Mouse (Mus musculus): Measurements from ENCODE around the gene Cryba1. TPM values are rescaled to one million over a fixed set of nuclear protein-coding genes. Genes with fewer than 3 reads are reported as not detected.
"Not testable (repeated sequence)": the region's sequence is repeated elsewhere in the genome, so short reads cannot be mapped to it uniquely, and the experiment has no call there.

Cryba1 gene
- polyA plus RNA-seq, 1 experiment from 2014 or later = not detected

- no peaks in the 10 kb centered on the region for H3K9me3 ChIP-seq
- DNase-seq (ENCODE audit: low spot score) = no peak
- H3K4me1 ChIP-seq = peaks cover 2% of the 10 kb centered on the region; the same call in 1 of the 2 replicates
- H3K36me3 ChIP-seq = no peaks in the 10 kb centered on the region
- WGBS = 66% methylated on average over 5 of the region's 5 CpGs
- no peak overlapping the region for H3K4me3 ChIP-seq
- no peak overlapping the region for H3K27ac ChIP-seq
- no peaks in the 10 kb centered on the region for H3K27me3 ChIP-seq (ENCODE audit: insufficient read depth, poor library complexity, severe bottlenecking)
Measured at GRCm38 (mm10) chr11:77752525-77752924, 27.4 kb upstream of the Cryba1 start.

- no peaks in the 10 kb centered on the region for H3K9me3 ChIP-seq
- no peak overlapping the region for H3K27ac ChIP-seq
- WGBS = 79% methylated on average over 5 of the region's 5 CpGs
- H3K27me3 ChIP-seq (ENCODE audit: insufficient read depth, poor library complexity, severe bottlenecking) = no peaks in the 10 kb centered on the region
- H3K36me3 ChIP-seq = no peaks in the 10 kb centered on the region
- H3K4me1 ChIP-seq = no peaks in the 10 kb centered on the region
- no peak for DNase-seq (ENCODE audit: low spot score)
- H3K4me3 ChIP-seq = no peak overlapping the region
Measured at GRCm38 (mm10) chr11:77748996-77749395, 23.9 kb upstream of the Cryba1 start.

DNA sequence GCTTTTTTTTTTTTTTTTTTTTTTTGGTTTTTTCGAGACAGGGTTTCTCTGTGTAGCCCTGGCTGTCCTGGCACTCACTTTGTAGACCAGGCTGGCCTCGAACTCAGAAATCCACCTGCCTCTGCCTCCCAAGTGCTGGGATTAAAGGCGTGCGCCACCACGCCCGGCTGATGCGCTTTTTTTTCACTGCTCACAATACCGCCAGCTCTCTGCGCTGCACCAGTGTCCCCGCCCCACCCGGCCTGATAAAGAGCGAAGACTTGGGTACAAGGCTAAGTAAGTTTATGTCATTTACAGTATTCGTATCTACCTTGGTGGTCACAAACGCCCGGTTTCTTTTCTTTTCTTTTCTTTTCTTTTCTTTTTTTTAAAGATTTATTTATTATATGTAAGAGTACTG lies 22.0 kb upstream of the Cryba1 start:
- not testable (repeated sequence) for H3K36me3 ChIP-seq; H3K9me3 ChIP-seq; H3K27ac ChIP-seq; H3K4me1 ChIP-seq; H3K27me3 ChIP-seq (ENCODE audit: insufficient read depth, poor library complexity, severe bottlenecking); DNase-seq (ENCODE audit: low spot score); H3K4me3 ChIP-seq
- 89% methylated on average over 14 of the region's 15 CpGs for WGBS

DNA sequence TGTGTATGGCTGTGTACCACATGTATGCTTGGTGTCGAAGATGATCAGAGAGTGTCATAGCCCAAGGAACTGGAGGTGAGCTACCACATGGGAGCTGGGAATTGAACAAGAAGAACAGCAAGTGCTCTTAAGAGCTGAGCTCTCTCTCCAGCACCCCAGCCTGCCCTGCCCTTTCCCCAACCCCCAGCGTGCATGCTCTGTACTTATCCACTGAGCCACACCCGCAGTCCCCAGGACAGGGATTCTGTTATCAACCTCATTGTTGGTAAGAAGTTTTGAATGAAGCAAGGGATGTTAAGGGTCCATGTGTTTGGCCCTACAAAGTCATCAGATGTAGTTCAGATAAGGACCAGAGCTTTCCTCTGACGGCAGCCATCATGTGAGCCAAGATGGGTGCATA lies 21.6 kb upstream of the Cryba1 start:
- Histone ChIP-seq H3K27me3 (ENCODE audit: insufficient read depth, poor library complexity, severe bottlenecking) (no peaks in the 10 kb centered on the region), H3K4me3 (no peak overlapping the region), H3K9me3 (no peaks in the 10 kb centered on the region), H3K36me3 (no peaks in the 10 kb centered on the region), H3K4me1 (no peaks in the 10 kb centered on the region), H3K27ac (no peak overlapping the region)
- 76% methylated on average over 4 of the region's 4 CpGs for WGBS
- no peak for DNase-seq (ENCODE audit: low spot score)

GRCm38 (mm10) chr11:77743966-77744365 lies 18.9 kb upstream of the Cryba1 start:
- 29% methylated on average over 6 of the region's 6 CpGs for WGBS
- H3K4me3 ChIP-seq = no peak overlapping the region

GRCm38 (mm10) chr11:77738555-77738954 lies 13.5 kb upstream of the Cryba1 start:
- H3K4me1 ChIP-seq = 0 out of 2 replicates have a peak, but pooled peaks cover 3% of the 10 kb centered on the region
- no peaks in the 10 kb centered on the region for H3K9me3 ChIP-seq
- peak; percentile 46 for DNase-seq (ENCODE audit: low spot score)
- no peaks in the 10 kb centered on the region for H3K27me3 ChIP-seq (ENCODE audit: insufficient read depth, poor library complexity, severe bottlenecking)
- no peaks in the 10 kb centered on the region for H3K36me3 ChIP-seq
- 55% methylated on average over 7 of the region's 7 CpGs for WGBS
- H3K27ac ChIP-seq = no peak overlapping the region
- no peak overlapping the region for H3K4me3 ChIP-seq

More at GRCm38 (mm10) chr11:77743966-77744365, 18.9 kb upstream of the Cryba1 start:
- Histone ChIP-seq H3K27me3 (ENCODE audit: insufficient read depth, poor library complexity, severe bottlenecking) (no peaks in the 10 kb centered on the region), H3K27ac (no peak overlapping the region), H3K9me3 (no peaks in the 10 kb centered on the region), H3K4me1 (no peaks in the 10 kb centered on the region), H3K36me3 (no peaks in the 10 kb centered on the region)
- no peak for DNase-seq (ENCODE audit: low spot score)

DNA sequence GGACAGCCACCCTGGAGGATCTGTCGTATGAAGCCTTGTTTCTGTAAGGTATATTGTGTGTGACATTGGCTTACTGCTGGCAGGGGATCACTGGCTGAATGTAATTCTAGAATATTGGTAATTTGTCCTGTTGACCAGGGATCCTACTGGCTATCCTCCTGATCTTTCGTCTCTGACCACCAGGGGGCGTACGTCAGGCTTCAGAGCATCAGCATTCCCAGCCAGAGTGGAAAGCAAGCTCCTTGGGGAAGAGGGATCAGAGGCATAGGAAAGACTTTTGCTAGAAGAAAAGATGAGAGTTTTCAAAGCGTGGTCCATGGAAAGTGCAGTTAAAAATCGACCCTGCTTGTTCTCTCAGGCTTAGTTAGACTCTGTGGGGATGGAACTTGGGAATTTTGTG lies 12.2 kb upstream of the Cryba1 start:
- WGBS = 2% methylated on average over 6 of the region's 6 CpGs
- H3K27me3 ChIP-seq (ENCODE audit: insufficient read depth, poor library complexity, severe bottlenecking) = no peaks in the 10 kb centered on the region
- no peaks in the 10 kb centered on the region for H3K9me3 ChIP-seq
- DNase-seq (ENCODE audit: low spot score) = peak; percentile 89
- H3K4me1 ChIP-seq = 0 out of 2 replicates have a peak, but pooled peaks cover 3% of the 10 kb centered on the region
- no peaks in the 10 kb centered on the region for H3K36me3 ChIP-seq
- H3K4me3 ChIP-seq = no peak overlapping the region
- no peak overlapping the region for H3K27ac ChIP-seq

DNA sequence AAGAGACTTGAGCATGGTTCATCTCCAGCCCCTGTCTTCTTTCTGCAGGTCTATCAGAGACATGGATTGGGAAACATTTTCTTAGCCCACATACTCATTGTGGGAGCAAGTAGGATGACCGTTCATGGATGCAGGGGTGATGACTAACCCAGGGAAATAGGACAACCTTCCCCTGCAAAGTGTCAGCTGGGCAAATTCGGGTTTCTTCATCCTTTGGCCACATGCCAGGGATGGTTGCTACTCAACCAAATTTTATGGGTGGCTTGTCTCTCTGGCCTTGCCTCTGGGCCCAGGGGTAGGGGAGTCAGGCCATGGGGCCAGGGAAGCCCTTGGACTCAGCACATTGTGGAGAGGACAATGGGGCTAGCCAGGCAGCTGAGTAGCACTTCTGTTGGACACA lies 3.5 kb upstream of the Cryba1 start:
- Histone ChIP-seq H3K27ac (no peak overlapping the region), H3K9me3 (no peaks in the 10 kb centered on the region), H3K4me3 (no peak overlapping the region), H3K27me3 (ENCODE audit: insufficient read depth, poor library complexity, severe bottlenecking) (no peaks in the 10 kb centered on the region; the same call in 1 of the 2 replicates), H3K36me3 (no peaks in the 10 kb centered on the region), H3K4me1 (no peaks in the 10 kb centered on the region; the same call in 1 of the 2 replicates)
- no peak for DNase-seq (ENCODE audit: low spot score)
- WGBS = 70% methylated on average over 2 of the region's 2 CpGs

- H3K27me3 ChIP-seq (ENCODE audit: insufficient read depth, poor library complexity, severe bottlenecking) = no peaks in the 10 kb centered on the region
- DNase-seq (ENCODE audit: low spot score) = no peak
- WGBS = 82% methylated on average over 7 of the region's 7 CpGs
- no peaks in the 10 kb centered on the region; the same call in 1 of the 2 replicates for H3K4me1 ChIP-seq
- no peak overlapping the region for H3K4me3 ChIP-seq
- H3K36me3 ChIP-seq = no peaks in the 10 kb centered on the region
- H3K9me3 ChIP-seq = no peaks in the 10 kb centered on the region
- no peak overlapping the region for H3K27ac ChIP-seq
Measured at GRCm38 (mm10) chr11:77724766-77725165, 317 bp downstream of the Cryba1 start.

- Histone ChIP-seq H3K9me3 (no peaks in the 10 kb centered on the region), H3K36me3 (0 out of 2 replicates have a peak, but pooled peaks cover 4% of the 10 kb centered on the region), H3K4me1 (no peaks in the 10 kb centered on the region; the same call in 1 of the 2 replicates), H3K27me3 (ENCODE audit: insufficient read depth, poor library complexity, severe bottlenecking) (no peaks in the 10 kb centered on the region), H3K27ac (no peak overlapping the region), H3K4me3 (no peak overlapping the region)
- 83% methylated on average over 4 of the region's 4 CpGs for WGBS
- no peak for DNase-seq (ENCODE audit: low spot score)
Measured at GRCm38 (mm10) chr11:77721389-77721788, 3.7 kb downstream of the Cryba1 start.

GRCm38 (mm10) chr11:77719055-77719454 lies 6.0 kb downstream of the Cryba1 start:
- H3K27ac ChIP-seq = no peak overlapping the region
- WGBS = 95% methylated on average over 2 of the region's 2 CpGs
- no peak overlapping the region for H3K4me3 ChIP-seq
- no peak for DNase-seq (ENCODE audit: low spot score)
- H3K36me3 ChIP-seq = 0 out of 2 replicates have a peak, but pooled peaks cover 4% of the 10 kb centered on the region
- H3K27me3 ChIP-seq (ENCODE audit: insufficient read depth, poor library complexity, severe bottlenecking) = no peaks in the 10 kb centered on the region
- no peaks in the 10 kb centered on the region for H3K9me3 ChIP-seq
- H3K4me1 ChIP-seq = no peaks in the 10 kb centered on the region

- 94% methylated on average over 3 of the region's 3 CpGs for WGBS
Measured at GRCm38 (mm10) chr11:77713736-77714135, 11.3 kb downstream of the Cryba1 start.

GRCm38 (mm10) chr11:77709039-77709438 lies 16.0 kb downstream of the Cryba1 start:
- H3K36me3 ChIP-seq = peaks cover 73% of the 10 kb centered on the region
- WGBS = 84% methylated on average over 3 of the region's 3 CpGs

More at GRCm38 (mm10) chr11:77713736-77714135, 11.3 kb downstream of the Cryba1 start:
- H3K9me3 ChIP-seq = no peaks in the 10 kb centered on the region
- no peak overlapping the region for H3K27ac ChIP-seq
- no peaks in the 10 kb centered on the region for H3K27me3 ChIP-seq (ENCODE audit: insufficient read depth, poor library complexity, severe bottlenecking)
- H3K36me3 ChIP-seq = peaks cover 32% of the 10 kb centered on the region
- H3K4me1 ChIP-seq = no peaks in the 10 kb centered on the region
- DNase-seq (ENCODE audit: low spot score) = no peak
- H3K4me3 ChIP-seq = no peak overlapping the region

GRCm38 (mm10) chr11:77705920-77706319 lies 19.2 kb downstream of the Cryba1 start:
- Histone ChIP-seq H3K4me1 (no peaks in the 10 kb centered on the region), H3K27ac (no peak overlapping the region), H3K27me3 (ENCODE audit: insufficient read depth, poor library complexity, severe bottlenecking) (no peaks in the 10 kb centered on the region), H3K36me3 (peaks cover 84% of the 10 kb centered on the region), H3K9me3 (no peaks in the 10 kb centered on the region), H3K4me3 (no peak overlapping the region)
- 82% methylated on average over 3 of the region's 3 CpGs for WGBS
- DNase-seq (ENCODE audit: low spot score) = no peak

More at GRCm38 (mm10) chr11:77709039-77709438, 16.0 kb downstream of the Cryba1 start:
- DNase-seq (ENCODE audit: low spot score) = no peak
- Histone ChIP-seq H3K4me3 (no peak overlapping the region), H3K9me3 (no peaks in the 10 kb centered on the region), H3K27ac (no peak overlapping the region), H3K4me1 (no peaks in the 10 kb centered on the region), H3K27me3 (ENCODE audit: insufficient read depth, poor library complexity, severe bottlenecking) (no peaks in the 10 kb centered on the region)

All from heart, embryonic 10.5 days (tissue).